Mouse (Mus musculus): ENCODE measurements around the gene Plekha7.

- TF ChIP-seq MAFK (IDR thresholded peaks at IDR 0.05; ENCODE audit: insufficient read depth, low read depth, low read length), result no peak
- TF ChIP-seq ZC3H11A (IDR thresholded peaks at IDR 0.05; ENCODE audit: borderline replicate concordance, low read depth, low read length), result no peak
- no peak for TF ChIP-seq HCFC1 (IDR thresholded peaks at IDR 0.05; ENCODE audit: borderline replicate concordance, insufficient read depth, low read length)
- no peak for TF ChIP-seq CHD2 (IDR thresholded peaks at IDR 0.05; ENCODE audit: low read depth, low read length)
Observed at GRCm38 (mm10) chr7:116240353-116240752, 67.8 kb downstream of the Plekha7 start.

All from ES-E14 (cell line).